Mouse (Mus musculus): Measurements from ENCODE around the gene Apol7e.
"Not testable (repeated sequence)": the region's sequence is repeated elsewhere in the genome, so short reads cannot be mapped to it uniquely, and the experiment has no call there.

The Apol7e gene

DNA sequence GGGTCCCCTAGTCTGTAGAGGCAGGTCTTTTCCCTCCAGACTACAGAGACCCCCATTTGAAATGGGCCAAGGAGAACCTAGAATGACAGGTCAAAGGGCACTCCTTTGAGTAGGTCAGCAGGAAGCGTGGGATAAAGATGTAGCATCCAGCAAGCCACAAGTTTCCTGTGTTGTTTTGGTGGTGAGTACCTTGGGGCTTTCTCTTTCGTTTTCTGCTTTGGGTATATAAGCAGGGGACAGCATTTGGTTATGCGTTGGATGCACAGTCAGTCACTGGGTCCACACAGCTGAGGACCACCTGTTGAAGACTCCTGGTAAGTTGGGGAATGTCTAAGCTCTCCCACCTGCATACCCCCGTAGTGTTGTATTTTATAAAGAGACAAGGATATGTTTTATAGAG, at the start of gene Apol7e:
TSS of gene Apol7e (plus strand) at position 202 of the 400 bp plus-strand sequence.
- ATAC-seq (ENCODE audit: low TSS enrichment), result not testable (repeated sequence)

DNA sequence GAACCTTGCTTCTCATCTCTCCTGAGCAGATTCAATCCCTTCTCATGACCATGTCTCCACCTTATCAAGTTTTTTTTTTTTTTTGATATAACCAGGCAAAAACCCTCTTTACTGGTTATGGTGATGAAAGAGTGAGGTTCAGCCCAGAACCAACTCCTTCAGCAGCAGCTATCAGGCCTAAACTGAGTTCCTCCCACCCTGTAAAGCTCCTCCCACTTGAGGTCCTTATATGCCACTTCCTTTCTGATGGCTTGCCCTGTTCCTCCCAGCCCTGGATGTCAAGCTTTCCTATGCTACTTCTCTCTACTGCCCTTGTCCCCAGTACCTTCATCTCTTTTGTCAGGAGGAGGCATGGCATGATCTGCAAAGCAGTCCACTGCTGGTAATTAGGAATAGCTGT, 47.5 kb upstream of the Apol7e start:
- ATAC-seq (ENCODE audit: low TSS enrichment), result not testable (repeated sequence)

GRCm38 (mm10) chr15:77659773-77660172, 38.9 kb upstream of the Apol7e start:
- ATAC-seq (ENCODE audit: low TSS enrichment), result not testable (repeated sequence)

DNA sequence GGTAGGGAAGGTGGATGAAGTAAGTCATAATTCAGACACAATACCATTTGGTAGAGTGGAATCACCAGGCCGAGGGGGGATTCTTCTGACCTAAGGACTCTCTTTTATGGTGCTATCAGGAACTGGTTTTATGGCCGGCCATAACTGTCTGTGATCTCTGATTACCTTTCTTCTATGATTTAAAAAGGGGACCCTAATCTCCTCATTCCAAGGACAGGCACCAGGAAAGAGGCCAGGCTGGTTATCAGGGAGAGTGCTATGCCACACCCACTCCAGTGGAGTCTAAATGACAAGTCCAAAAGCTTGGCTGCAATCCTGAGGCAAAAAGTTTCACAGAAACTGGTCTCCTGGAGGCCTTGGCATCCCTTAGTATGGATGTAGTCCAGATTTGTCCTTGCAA, 36.8 kb upstream of the Apol7e start:
- ATAC-seq (ENCODE audit: low TSS enrichment), result not testable (repeated sequence)

DNA sequence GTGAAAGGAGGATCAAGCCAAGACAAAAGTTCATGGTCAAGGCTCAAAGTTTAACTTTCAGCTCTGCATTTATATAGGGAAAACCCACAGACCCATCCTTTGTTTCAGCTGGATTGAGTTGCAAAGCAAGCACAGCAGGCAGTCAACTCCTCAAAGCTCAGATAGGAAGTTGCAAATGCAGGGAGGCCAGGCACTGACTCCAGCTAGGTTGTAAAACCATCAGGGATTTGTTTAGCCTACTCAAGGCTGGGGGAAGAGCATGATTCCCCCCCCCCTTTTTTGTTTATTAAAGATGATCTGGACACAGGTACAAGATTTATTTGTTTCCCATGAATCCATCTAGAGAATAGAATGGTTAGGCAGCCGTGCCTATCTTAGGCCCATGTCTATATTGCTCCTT, 24.6 kb upstream of the Apol7e start:
- not testable (repeated sequence) for ATAC-seq (ENCODE audit: low TSS enrichment)

GRCm38 (mm10) chr15:77683944-77684343, 14.7 kb upstream of the Apol7e start:
- ATAC-seq (ENCODE audit: low TSS enrichment), result not testable (repeated sequence)

- not testable (repeated sequence) for ATAC-seq (ENCODE audit: low TSS enrichment)
Observed at GRCm38 (mm10) chr15:77691532-77692311, 6.9 kb upstream of the Apol7e start.

GRCm38 (mm10) chr15:77694687-77695295, 3.9 kb upstream of the Apol7e start:
- not testable (repeated sequence) for ATAC-seq (ENCODE audit: low TSS enrichment)

DNA sequence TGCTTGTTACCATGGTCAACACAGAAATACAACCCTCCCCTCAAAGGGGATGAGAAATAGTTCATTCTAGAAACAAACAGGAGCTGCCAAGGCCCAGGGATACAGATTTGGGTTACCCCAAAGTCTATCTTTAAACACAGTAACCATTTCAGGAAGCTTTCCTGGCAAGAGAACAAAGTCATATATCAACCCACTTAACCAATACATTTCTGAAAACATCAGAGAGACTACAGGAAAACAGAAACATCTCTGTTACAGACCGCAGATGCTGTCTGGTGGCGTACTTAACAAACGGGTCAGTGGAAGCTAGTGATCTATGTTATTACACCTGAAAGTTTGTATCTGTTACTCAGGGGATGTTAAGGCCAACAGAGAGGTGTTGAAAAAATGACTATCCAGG, 6.6 kb downstream of the Apol7e start:
- ATAC-seq (ENCODE audit: low TSS enrichment), result not testable (repeated sequence)

DNA sequence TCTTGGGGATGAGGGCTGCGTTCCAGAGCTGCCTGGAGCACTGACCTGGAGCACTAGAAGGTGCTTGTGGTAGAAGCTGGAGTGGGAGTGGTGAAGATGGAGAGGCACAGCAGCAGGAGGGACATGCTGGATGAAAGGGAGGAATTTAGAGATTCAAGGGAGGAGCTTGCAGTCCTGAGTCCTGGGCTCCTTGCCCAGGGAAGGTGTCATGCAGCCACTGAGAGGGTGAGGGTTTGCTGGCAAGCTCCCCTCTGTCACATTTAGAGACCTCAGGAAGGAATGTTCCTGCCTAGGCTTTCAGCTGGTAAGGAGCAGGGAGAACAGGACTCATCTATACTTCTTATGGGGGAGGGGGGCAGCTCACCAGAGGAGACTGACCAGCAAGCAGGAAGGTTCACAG, 10.3 kb downstream of the Apol7e start:
- not testable (repeated sequence) for ATAC-seq (ENCODE audit: low TSS enrichment)

GRCm38 (mm10) chr15:77718240-77718639, 19.6 kb downstream of the Apol7e start:
- peak; percentile 91 for ATAC-seq (ENCODE audit: low TSS enrichment)

- ATAC-seq (ENCODE audit: low TSS enrichment), result not testable (repeated sequence)
Observed at GRCm38 (mm10) chr15:77721509-77721908, 22.9 kb downstream of the Apol7e start.

GRCm38 (mm10) chr15:77724208-77724911, 25.7 kb downstream of the Apol7e start:
- ATAC-seq (ENCODE audit: low TSS enrichment), result peak; percentile 89

- not testable (repeated sequence) for ATAC-seq (ENCODE audit: low TSS enrichment)
Observed at GRCm38 (mm10) chr15:77725393-77726020, 26.9 kb downstream of the Apol7e start.

DNA sequence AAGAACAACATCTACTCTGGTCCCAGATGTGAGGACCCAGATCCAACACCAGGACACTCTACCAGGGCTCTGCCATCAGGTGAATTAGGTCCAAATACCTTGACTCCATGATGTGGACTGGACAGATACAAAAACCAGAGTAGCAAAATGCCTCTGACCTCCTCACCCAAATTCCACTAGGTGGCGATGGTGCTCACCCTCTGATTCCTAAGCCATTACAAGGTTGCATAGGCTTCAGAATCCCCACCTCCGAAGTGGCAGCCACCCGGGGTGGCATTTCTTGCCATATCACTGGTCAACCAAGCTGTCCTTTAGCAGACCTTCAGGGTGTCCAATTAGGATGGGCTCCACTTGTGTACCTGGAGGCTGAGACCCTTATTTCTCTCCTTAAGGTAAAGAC, 28.5 kb downstream of the Apol7e start:
- ATAC-seq (ENCODE audit: low TSS enrichment), result peak; percentile 58; the same call in 1 of the 2 replicates

DNA sequence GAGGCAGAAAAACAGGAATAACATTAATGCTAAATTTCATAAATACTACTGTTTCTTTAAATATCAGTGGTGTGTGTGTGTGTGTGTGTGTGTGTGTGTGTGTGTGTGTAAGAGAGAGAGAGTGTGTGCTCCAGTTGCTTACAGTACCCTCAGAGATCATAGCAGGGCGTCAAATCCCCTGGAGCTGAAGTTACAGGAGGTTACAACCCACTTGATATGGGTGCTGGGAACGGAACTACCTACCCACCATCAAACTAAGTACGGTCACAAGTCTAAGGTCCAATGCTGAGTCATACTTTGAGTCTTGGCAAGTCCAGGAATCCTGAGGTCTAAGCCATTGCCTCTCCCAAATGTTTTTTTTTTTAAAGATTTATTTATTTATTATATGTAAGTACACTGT, 29.1 kb downstream of the Apol7e start:
- not testable (repeated sequence) for ATAC-seq (ENCODE audit: low TSS enrichment)

DNA sequence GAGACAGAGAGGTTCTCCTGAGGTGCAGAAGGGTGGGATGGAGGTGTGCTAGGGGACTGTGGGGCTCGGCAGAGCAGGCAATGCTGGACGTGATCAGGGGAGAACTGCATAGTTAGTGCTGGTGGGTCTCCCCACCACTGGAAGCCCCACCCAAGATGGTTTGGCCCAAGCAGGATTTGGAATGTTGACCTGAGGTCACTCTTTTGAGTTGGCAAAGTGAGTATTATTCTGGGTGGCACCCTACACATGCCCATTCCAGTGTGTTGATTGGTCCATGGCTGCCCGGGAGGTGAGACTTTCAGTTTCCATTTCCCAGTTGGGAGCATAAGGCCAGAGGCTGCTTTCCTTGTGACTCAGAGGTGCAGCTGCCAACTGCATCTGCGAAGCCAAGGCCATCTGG, 30.1 kb downstream of the Apol7e start, which contains the start of gene Apol9b:
TSS of gene Apol9b (plus strand) at position 301 of the 400 bp plus-strand sequence.
- not testable (repeated sequence) for ATAC-seq (ENCODE audit: low TSS enrichment)

- ATAC-seq (ENCODE audit: low TSS enrichment), result no peak
Observed at GRCm38 (mm10) chr15:77731605-77732004, 32.9 kb downstream of the Apol7e start.

GRCm38 (mm10) chr15:77732851-77733250, 34.2 kb downstream of the Apol7e start:
- not testable (repeated sequence) for ATAC-seq (ENCODE audit: low TSS enrichment)

DNA sequence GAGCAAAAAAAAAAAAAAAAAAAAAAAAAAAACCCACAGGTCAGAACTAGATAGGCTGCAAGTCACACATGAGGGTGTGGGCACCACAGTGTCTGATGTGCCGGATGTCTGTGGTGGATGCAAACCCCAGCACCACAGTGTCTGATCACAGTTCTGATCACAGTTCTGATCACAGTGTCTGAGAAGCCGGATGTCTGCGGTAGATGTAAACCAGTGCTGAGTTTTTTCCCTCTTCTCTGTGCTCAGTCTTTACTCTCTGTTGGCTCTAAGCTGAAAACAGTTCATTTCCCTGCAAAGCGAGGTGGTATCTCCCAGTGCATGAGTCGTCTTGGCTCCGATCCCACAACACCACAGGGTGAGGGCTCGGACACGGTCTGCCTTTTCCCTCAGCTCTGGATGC, 34.7 kb downstream of the Apol7e start:
- not testable (repeated sequence) for ATAC-seq (ENCODE audit: low TSS enrichment)

DNA sequence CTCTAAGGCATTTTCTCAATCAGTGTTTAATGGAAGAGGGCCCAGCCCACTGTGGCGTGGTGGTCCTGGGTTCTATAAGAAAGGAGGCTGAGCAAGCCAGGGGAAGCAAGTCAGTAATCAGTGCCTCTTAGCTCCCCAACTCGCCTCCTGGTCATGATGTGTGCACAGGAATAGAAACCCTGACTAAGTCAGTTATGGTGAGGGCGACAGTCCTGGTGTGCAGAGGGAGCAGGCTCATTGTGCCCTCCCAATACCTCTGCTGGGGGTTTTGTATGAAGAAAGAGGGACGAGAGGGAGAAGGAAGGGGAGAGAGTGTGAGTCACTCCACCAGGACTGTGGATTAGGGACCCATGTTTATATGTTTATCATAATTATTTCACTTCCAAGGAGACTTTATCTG, 35.2 kb downstream of the Apol7e start:
- ATAC-seq (ENCODE audit: low TSS enrichment), result not testable (repeated sequence)
